Mouse (Mus musculus) E14TG2a.4 (cell line): Measurements from ENCODE around the gene Prg2.

ENCODE experiments used
- H3K27me3 ChIP-seq: 2 replicates; pipeline ENCODE4 v1.6.1; 2014; ENCODE audit warnings: low read length, control low read depth; ENCODE audit not compliant: insufficient read depth
- H3K36me3 ChIP-seq: 2 replicates; pipeline ENCODE4 v1.6.1; 2014; ENCODE audit warnings: low read length, control low read depth; ENCODE audit not compliant: insufficient read depth
- H3K4me1 ChIP-seq: replicated peaks from 2 replicates; pipeline ENCODE4 v1.6.1; 2014; ENCODE audit warnings: low read depth, low read length, control low read depth
- H3K4me3 ChIP-seq: replicated peaks from 2 replicates; pipeline ENCODE4 v1.5.1; 2014; ENCODE audit warnings: mild to moderate bottlenecking, low read length
- H3K9me3 ChIP-seq: 2 replicates; pipeline ENCODE4 v1.6.1; 2014; ENCODE audit warnings: low read length, control low read depth
- CTCF ChIP-seq: conservative IDR thresholded peaks from 2 replicates; pipeline ENCODE4 v1.5.1; 2014; ENCODE audit warnings: low read length
- NANOG ChIP-seq: IDR thresholded peaks from 2 replicates; pipeline ENCODE4 v1.6.1; 2014; ENCODE audit warnings: borderline replicate concordance, low read length, mixed read lengths
- POU5F1 ChIP-seq: IDR thresholded peaks from 2 replicates; pipeline ENCODE4 v1.6.1; 2014; ENCODE audit warnings: low read length, borderline replicate concordance

Gene Prg2

GRCm38 (mm10) chr2:85026178-85026577 lies 45.9 kb downstream of the Prg2 start:
- H3K9me3 ChIP-seq, result no peaks in the 10 kb centered on the region
- H3K4me3 ChIP-seq, result no peak overlapping the region
- TF ChIP-seq CTCF, result no peak
- TF ChIP-seq NANOG, result no peak
- no peak for TF ChIP-seq POU5F1
- no peaks in the 10 kb centered on the region for H3K4me1 ChIP-seq
- peaks cover 31% of the 10 kb centered on the region; the same call in 1 of the 2 replicates for H3K27me3 ChIP-seq
- H3K36me3 ChIP-seq, result no peaks in the 10 kb centered on the region

GRCm38 (mm10) chr2:85027281-85027680 lies 47.0 kb downstream of the Prg2 start:
- Histone ChIP-seq H3K27me3 (peaks cover 31% of the 10 kb centered on the region; the same call in 1 of the 2 replicates), H3K36me3 (no peaks in the 10 kb centered on the region), H3K9me3 (no peaks in the 10 kb centered on the region), H3K4me1 (no peaks in the 10 kb centered on the region), H3K4me3 (no peak overlapping the region)
- TF ChIP-seq NANOG (no peak), POU5F1 (no peak), CTCF (no peak)

GRCm38 (mm10) chr2:85029897-85030296 lies 49.6 kb downstream of the Prg2 start:
- no peaks in the 10 kb centered on the region for H3K9me3 ChIP-seq
- H3K36me3 ChIP-seq, result no peaks in the 10 kb centered on the region
- H3K27me3 ChIP-seq, result peaks cover 8% of the 10 kb centered on the region
- H3K4me1 ChIP-seq, result no peaks in the 10 kb centered on the region
- no peak overlapping the region for H3K4me3 ChIP-seq
- no peak for TF ChIP-seq POU5F1
- no peak for TF ChIP-seq CTCF
- TF ChIP-seq NANOG, result no peak

- Histone ChIP-seq H3K4me1 (peaks cover 6% of the 10 kb centered on the region; the same call in 1 of the 2 replicates), H3K9me3 (no peaks in the 10 kb centered on the region), H3K36me3 (no peaks in the 10 kb centered on the region), H3K27me3 (peaks cover 8% of the 10 kb centered on the region), H3K4me3 (no peak overlapping the region)
- TF ChIP-seq NANOG (no peak), CTCF (no peak), POU5F1 (no peak)
Observed at GRCm38 (mm10) chr2:85030989-85031388, 50.7 kb downstream of the Prg2 start.

GRCm38 (mm10) chr2:85033121-85033520 lies 52.9 kb downstream of the Prg2 start:
- Histone ChIP-seq H3K4me3 (no peak overlapping the region), H3K27me3 (peaks cover 6% of the 10 kb centered on the region), H3K9me3 (no peaks in the 10 kb centered on the region), H3K36me3 (no peaks in the 10 kb centered on the region), H3K4me1 (peaks cover 13% of the 10 kb centered on the region)
- TF ChIP-seq POU5F1 (no peak), NANOG (no peak), CTCF (no peak)
